Mouse (Mus musculus): Measurements from ENCODE around the gene Lpcat4.
"Not testable (repeated sequence)": the region's sequence is repeated elsewhere in the genome, so short reads cannot be mapped to it uniquely, and the experiment has no call there.

Gene Lpcat4

DNA sequence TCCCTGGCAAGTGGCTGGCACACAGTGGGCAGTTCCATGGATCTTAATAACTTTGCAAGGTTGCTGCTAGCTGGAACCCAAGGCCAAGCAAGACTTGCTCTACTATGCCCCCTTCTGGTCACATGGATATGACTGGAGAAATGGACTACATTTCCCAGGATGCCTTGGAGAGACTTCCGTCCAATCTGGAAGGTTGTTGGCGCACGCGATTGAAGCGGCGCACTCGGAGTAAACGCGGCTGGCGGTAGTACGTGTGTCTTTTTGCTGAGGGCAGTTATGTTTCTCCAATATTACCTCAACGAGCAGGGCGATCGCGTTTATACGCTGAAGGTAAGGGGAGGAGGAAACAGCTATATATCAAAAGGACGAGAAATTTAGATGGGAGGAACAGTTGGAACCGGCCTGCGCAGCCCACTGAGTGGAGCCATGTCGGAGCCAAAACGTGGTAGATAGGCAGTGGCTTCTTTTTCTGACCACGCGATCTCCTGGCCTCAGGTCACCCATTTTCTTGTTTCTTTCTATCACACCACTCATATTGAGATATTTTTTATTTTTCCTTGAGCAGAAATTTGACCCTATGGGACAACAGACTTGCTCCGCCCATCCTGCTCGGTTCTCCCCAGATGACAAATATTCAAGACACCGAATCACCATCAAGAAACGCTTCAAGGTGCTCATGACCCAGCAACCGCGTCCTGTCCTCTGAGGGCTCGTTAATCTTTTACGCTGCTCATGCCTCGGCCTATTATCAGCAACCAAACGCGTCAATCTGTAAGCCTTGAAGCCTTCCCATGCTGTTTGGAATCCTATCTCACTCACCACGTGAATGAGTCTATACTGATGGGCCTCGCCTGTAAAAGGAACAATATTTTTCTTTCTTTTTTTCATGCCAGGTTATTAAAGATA lies 22.7 kb downstream of the Lpcat4 start, which contains the start of gene Nop10:
Nop10 (plus strand) TSS at position 179 of the 906 bp plus-strand sequence.
- DNase-seq: peak; percentile 90 to 92

DNA sequence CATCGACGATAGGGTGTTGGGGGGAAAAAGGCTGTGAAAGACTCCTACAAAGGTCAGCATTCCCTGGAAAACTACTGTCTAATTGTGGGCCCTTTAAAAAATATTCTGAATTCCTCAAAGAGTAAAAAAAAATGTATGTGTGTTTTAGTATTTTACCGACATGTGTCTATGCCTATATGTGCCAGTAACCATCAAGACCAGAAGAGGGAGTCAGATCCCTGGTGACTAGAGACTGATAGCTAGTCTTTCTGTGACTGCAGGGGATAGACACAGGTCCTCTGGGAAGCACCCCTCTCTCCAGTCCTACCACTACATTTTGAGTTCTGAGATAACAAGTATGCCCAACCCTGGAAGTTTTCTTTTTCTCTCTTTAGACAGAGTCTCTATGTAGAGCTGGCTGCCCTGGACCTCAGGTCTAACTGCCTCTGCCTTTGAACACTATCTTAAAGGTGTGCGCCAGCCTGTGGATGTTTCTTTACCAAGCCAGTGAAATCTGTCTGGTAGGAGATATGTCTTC lies 23.6 kb downstream of the Lpcat4 start:
- DNase-seq: no peak

DNA sequence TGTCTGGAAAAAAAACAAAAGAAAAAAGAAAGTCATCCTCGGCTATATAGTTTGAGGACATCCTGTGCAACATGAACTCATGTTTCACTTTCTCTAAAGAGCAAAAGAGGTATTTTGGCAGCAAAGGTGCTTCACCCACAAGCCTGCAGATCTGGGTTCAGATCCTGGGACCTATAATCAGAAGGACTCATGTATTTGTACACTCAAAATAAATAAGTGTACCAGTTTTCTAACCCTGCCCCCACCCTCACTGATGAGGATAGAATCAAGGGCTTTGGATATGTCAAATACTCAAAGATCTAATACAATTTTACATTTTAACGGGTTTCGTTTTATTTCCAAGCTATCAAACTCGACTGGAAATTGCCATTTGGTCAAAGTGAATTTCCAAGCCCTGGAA lies 25.1 kb downstream of the Lpcat4 start:
- DNase-seq: no peak

DNA sequence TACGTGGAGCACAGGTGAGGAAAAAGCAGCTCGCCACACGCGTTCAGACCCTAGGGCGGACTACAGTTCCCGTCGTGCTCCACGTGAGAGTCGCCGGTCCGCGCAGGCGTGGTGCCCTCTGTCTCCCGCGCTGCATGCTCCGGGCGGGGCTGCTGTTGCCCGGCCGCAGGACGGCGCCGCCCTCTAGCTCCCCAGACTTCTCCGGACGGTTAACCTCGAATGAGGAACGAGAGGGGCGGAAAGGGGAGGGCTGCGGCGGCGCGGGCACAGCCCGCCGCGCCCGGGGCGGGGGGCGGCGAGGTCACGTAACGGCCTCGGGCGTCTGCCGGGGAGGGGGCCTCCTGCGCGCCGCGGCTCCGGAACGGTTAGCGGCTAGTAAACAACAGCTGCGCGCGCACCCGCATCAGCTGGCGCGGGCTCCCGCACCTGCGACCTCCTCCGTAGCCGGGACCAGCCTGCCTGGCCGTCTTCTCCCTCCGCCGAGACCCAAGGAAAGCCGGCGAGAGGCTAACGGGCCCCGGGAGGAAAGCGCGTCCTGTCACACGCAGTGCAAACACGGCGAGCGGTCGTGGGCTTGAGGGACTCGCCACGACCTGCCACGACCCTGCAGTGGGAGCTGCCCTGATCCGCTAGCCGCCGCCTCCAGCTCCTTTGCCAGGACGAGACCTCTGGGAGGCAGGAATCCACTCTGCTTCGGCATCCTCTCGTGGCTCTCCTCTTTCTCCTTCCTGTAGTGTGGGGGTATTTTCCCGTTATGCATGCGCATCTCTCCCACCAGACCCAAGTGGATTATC lies 26.4 kb downstream of the Lpcat4 start, which contains the start of gene Slc12a6:
Slc12a6 (plus strand) TSS at position 378 of the 794 bp plus-strand sequence.
- peak; percentile 94 to 96 for DNase-seq

DNA sequence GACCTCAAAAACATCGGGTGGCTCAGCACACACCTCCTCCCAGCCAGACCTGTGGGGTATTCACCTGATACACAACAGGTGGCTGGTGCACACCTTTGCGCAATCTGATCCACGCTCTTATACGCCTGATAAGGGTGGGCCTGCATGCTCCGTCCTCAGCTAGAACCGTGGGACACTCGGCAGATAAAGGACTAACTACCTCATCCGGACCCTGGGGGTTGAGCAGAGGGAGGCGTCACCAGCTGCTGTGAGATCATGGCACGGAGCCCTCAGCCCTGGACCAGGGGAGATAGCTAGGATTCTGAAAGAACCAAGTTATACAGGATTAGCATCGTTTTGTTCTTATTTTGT lies 26.9 kb downstream of the Lpcat4 start, which contains the start of gene Gm21985:
Gm21985 (plus strand) TSS at position 73 of the 351 bp plus-strand sequence.
- peak; percentile 54 to 58 for DNase-seq

DNA sequence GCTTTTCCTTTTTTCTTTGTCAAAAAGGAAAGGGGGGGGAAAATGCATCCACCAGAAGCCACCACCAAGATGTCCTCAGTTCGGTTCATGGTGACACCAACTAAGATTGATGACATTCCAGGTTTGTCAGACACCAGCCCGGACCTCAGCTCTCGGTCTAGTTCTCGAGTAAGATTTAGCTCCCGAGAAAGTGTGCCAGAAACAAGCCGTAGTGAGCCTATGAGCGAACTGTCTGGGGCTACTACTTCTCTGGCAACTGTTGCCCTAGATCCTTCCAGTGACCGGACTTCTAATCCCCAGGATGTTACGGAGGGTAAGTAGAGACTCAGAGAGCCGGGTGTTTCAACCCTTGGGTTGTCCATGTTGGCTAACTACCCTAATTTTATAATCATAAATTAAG lies 27.5 kb downstream of the Lpcat4 start:
- peak; percentile 34 to 39 for DNase-seq

DNA sequence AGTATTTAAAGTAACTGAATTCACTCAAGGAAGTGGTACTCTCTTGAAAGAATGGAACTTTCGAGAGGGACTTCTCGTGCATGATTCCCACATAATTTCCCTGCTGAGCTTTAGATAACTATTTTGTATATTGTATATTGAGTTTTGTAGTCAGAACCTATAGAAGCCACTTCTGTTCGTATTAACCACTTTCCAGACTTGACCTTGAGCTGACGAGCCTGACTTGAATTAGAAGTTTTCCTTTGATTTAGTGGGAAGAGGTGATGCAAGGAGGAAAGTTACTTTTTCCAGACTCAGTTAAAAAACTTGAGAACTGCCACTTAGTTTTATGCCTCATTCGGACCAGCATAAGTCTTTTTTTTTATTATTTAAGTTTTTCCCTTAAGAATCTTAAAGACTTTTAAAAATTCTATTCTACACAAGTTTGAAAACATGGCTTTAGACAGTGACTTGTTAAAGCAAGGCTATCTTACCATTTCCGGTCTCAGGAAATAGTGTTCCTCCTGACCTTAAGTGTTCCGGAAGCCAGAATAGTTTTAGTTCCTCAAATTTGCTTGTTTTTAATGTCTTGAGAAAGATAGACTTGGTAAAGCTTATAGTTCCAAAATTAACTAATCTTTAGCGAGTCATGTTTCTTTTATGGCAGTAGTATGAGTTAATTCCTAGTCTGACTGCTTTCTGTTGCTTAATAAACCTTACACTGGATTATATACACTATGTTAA lies 28.4 kb downstream of the Lpcat4 start:
- DNase-seq: no peak

DNA sequence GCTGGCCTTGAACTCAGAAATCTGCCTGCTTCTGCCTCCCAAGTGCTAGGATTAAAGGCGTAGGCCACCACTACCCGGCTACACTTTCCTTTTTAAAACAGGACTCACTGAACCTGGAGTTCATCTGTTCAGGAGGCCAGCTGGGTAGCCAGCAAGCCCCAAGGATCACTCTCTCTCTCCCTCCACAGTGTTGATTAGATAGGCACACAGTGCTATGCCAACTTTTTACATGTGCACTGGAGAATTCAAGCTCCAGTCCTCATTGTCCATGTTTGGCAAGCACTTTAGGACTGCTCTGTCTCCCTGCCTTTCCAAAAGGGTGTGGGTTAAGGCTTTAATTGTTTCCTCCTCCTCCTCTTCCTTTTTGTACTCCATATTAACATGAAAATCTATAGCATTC lies 30.7 kb downstream of the Lpcat4 start:
- DNase-seq: no peak

DNA sequence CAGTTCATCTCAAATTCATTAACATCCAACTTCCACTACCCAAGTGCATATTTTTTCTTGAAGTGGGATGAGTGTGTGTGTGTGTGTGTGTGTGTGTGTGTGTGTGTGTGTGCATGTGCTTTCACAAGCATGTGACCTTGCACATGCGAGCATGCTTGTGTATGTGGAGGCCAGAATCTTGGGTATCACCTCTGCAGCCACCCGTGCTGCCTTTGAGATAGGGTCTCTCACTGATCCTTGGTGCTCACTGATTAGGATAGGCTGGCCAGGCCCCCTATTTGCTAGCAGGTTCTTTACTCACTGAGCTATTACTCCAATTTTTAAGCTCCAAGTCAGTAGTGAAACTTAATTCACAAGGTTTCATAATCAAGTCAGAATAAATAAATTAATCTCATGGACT lies 33.6 kb downstream of the Lpcat4 start:
- no peak for DNase-seq

DNA sequence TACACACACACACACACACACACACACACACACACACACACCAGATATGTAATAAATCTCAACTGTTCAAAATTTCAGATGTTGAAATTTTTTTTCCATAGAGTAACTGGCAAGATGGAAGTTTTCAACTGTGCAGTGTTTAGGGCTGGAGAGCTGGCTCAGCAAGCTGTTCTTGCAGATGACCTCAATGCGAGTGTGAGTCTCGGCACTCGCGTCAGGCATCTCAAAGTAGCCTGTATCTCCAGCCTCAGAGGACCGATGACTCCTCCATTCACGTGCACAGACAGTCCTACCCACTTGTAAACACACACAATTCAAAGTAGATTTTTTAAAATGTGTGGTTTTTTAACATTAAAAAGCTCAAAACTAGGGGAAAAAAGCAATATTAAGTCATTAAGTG lies 34.2 kb downstream of the Lpcat4 start:
- peak in 1 of 2 experiments; percentile 23 for DNase-seq

DNA sequence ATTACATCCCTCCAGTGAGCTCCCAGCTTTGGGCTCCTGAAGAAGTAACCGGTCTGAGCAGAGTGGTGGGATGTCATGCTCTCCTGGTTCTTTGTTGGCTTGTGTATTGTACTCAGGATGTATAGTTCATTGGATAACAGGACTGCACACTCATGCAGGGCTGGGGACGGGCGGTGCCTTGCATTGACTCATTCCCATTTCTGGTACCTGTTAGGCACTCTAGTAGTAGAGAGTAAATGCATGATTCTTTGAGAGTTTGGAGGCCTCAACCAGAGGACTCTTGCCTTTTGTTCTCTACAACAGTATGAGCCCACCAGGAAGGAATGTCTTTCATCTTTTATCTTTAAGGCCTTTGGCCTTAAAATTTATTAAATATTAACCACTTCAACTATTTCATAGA lies 37.6 kb downstream of the Lpcat4 start:
- no peak for DNase-seq

DNA sequence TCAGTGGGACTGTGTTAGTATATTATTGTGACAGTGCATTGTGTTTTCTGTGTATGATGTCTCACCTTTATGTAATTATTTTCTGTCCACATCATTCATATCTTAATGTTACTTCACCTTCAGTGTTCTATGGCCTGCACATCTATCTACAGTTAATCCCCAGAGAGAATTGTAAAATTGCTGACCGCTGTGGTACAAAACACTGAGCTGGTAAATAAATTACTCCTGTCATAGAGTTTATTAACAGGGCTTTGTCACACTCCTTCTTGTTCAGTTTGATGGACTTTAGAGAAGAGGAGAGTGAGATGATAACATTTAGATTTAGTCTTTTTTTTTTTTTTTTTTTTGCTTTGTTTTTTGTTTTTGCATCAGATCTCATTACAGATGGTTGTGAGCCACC lies 43.6 kb downstream of the Lpcat4 start:
- no peak for DNase-seq

DNA sequence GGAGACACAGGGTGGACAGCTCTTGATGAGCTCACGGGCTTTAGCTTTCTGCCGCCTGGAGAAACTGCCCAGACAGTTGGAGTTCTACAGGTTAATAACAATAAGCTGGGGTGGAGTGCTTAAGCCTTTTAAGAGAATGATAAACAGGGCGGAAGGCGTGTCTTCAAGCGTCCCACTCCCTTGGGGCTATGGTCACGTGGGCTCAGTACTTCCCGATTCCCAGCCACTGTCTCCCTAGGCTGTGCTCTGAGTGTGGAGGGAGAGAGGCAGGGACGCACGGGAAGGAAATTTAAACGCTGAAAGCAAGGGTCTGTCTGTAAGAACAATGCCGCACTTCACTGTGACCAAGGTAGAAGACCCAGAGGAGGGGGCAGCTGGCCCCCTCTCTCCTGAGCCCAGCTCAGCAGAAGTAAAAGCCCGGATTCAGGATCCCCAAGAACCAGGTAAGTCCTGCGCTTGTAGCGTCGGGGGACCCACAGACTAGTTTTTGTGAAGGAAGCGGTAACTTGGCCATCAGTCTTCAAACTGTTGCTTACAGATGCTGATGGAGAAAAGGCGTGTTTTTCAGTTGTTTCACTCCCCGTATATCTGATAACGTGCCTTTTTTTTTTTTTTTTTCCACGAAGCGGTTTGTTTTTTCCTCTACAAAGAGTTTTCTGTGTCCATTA lies 45.2 kb downstream of the Lpcat4 start:
- peak in 1 of 2 experiments; percentile 23 for DNase-seq

DNA sequence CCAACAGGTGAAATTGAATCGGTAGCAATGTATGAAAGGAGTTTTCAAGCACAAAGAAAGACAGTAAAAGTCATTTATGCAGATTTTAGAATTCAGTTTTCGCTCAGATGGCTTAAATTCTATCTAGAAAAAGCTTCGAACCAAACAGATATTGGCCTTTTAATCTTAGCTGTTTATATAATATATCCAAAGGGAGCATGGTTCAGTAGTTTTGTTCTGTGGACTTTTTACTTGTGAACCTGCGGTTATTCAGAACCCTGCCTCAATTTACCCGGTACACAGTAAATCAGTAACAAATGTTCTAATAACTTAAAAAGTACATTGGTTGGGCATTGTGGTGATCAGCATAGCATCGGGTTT lies 45.7 kb downstream of the Lpcat4 start:
- no peak for DNase-seq

DNA sequence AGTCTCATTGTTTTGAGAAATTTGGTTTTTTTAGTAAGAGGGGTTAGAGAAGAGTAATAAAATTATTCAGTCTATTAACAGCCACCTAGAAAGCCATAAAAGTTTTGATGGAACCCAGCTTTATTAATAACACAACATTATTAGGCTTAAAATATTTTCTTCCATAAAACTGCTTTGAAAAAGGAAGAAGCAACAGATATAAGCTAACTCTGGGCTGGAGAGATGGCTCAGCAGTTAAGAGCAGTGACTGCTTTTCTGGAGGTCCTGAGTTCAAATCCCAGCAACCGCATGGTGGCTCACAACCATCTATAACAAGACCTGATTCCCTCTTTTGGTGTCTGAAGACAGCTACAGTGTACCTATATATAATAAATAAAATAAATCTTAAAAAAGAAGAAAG lies 46.8 kb downstream of the Lpcat4 start:
- not testable (repeated sequence) for DNase-seq

DNA sequence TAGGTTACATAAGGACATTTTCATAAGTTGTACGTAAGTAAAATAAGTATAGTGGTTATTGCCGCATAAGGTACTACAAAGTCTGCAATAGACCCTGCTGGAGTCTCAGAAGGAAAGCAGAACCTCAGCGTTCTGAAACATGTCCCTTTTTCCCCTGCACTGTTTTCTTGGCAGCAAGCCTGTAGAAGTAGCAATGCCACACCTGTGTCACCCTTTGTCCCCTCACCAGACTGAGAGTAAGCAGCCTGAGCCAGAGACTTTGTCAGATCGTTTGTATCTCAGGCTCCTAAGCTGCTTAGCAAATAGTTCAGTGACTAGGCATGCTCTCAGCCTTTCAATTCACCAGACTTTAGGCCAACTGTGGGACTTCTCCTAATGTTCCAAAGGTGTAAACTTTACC lies 47.8 kb downstream of the Lpcat4 start:
- DNase-seq: no peak

DNA sequence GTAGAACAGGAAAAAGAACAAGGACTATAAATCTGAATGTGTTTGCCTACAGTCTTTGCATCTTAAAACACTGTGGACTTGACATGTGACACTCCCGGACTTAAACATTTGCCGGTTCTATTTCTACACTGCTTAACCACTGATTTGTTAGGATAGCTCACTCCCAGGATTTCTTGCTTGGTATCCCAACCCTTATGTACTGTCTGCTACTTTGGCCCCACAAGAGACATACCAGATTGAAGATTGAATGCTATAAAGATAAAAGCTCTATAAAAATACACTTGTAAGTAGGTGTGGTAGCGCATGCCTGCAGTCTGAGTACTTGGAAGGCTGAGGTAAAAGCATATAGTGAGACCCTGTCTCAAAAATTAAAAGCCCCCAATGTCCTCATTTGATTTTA lies 50.2 kb downstream of the Lpcat4 start:
- no peak for DNase-seq

DNA sequence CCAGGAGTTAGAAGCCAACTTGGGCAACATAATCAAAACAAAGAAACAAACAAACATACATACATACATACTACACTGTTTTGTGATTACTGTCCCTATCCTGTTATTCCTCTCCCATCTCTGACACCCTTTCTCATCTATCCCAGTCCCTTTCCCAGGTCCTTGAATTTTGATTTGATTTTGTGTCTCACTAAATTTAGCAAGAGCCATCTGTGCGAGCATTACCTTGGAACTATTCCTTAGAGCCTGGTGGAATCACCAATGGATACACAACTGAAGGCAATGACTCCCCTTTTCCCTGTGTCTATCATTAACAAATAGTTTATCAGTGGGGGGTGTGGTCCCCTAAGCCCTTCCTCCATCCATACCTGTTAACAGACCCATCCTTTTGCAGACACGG lies 53.6 kb downstream of the Lpcat4 start:
- DNase-seq: peak; percentile 17 to 43

DNA sequence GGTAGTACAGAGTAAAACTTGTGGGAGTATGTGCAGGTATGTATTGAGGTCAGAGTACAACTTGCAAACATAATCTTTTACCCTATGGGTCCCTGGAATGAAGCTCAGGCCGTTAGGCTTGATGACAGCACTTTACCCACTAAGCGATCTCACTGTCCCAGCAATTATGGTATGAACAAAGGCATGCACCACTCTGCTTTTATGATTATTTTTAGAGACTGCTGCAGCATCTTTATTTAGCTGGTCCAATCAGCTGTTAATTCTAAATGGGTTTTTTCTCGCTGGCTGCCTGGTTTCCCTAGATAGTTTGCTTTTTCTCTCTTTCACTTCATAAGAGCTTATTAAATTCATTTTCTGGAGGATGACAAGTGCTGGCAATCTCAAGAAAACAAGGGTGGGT lies 56.9 kb downstream of the Lpcat4 start:
- DNase-seq: no peak
